Mouse (Mus musculus) gonadal fat pad, adult 2 months (tissue): Measurements from ENCODE around the gene Abhd16a. TPM values are rescaled to one million over a fixed set of nuclear protein-coding genes. Genes with fewer than 3 reads are reported as not detected.
A peak's percentile ranks its signal among the peaks of the same experiment; 100 is the strongest.
"Not testable (repeated sequence)": the region's sequence is repeated elsewhere in the genome, so short reads cannot be mapped to it uniquely, and the experiment has no call there.

ENCODE experiments used
- DNase-seq: peaks from one replicate; pipeline ENCODE4 v3.0.0-alpha.2; 2012; ENCODE audit warnings: low read depth
- polyA plus RNA-seq: library from polyadenylated mRNA; depleted of rRNA; stranded (reverse); fragments of >200 nt; gene quantifications from 2 replicates; pipeline ENCODE4 v1.2.3, GENCODE M21; 2012

Abhd16a gene
- polyA plus RNA-seq, 1 experiment, result 233 TPM

DNA sequence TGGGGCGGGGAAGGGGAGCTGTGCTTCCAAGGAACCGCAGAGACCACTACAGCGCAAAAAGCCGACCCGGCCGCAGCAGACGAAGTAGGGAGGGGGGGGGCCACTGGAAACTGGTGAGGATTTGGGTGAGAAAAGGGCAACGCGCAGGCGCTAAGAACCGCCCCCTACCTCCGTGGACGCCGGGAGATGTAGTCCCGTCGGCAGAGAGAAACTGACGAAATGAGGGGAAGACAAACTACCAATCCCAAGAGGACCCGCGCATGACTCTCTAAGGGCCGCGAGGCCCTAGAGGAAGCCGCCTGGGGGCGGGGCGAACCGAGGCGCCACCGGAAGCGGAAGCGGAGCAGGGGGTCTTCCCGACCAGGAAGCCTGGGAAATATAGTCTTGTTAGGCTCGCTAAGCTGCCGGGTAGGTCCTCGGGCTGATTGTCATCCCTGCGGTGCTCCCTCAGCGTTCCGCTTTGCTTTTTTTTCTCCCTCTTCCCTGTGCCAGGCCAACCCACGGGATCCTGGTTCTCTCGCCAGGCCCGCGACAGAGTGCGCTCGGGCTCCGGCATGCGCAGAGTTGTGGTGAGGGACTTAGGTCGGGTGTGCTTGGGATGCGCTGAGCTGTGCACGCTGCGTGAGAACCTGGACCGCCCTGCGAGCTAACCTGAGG is 32.2 kb downstream of the Abhd16a start, which contains the start of gene Gpank1:
TSS of gene Gpank1 (plus strand) at position 313 of the 657 bp plus-strand sequence.
- DNase-seq, result peak; percentile 81

DNA sequence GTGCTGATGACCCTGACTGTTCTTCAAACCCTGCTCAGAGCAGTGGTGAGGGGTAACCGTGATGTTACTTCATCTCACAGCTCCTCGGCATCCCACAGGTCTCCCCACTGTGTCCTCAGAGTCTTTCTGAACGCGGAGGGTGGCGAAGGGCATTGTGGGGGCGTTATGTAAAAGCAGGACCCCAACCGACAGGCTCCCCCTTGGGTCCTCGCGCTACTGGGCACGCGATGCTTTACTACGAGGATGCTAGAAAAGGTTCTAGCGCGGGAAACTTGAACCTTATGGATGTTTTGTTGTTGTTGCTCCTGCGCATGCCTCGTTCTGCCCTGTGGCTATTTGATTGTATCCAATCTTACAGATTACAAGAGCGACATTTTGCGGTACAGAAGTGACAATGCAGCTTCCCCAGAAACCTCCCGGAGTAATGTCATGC is 32.8 kb downstream of the Abhd16a start, which contains the start of gene Csnk2b:
TSS of gene Csnk2b (minus strand) at position 183 of the 433 bp plus-strand sequence.
- no peak for DNase-seq

DNA sequence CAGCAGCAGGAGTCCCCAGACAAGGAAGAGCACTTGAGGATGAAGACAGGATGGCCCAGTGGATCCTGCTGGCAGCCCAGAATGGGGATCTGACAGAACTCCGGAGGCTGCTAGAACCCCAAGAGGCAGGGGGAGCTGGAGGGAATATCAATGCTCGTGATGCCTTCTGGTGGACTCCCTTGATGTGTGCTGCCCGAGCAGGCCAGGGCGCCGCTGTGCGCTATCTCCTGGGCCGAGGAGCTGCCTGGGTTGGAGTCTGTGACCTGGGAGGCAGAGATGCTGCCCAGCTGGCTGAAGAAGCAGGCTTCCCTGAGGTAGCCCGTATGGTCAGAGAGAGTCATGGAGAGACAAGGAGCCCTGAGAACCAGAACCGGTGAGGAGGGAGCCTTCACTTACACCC is 34.2 kb downstream of the Abhd16a start:
- not testable (repeated sequence) for DNase-seq

DNA sequence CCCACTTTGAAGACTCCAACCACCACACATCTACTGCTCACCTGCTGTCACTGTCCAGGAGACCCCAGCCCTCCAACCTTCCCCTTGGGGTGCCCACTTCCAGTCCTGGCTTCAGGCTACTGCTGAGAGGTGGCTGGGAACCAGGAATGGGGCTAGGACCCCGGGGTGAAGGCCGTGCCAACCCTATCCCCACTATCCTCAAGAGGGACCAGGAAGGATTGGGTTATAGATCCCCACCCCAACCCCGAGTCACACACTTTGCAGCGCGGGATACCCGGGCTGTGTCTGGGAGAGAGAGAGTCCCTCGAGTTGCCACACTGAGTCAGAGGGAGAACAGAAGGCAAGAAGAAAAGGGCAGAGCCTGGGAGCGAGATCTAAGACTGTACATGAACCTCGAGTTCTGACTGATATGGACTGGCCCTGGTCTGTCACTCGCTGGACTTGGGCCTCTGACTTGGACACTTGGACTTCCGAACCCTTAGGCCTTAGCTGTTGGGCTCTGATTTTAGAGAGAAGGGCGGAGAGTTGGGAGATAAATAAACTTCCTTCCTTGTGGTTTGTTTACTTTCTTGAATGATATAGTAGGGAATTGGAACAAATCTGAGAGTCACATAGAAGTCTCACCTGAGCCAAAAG is 35.3 kb downstream of the Abhd16a start:
- not testable (repeated sequence) for DNase-seq

DNA sequence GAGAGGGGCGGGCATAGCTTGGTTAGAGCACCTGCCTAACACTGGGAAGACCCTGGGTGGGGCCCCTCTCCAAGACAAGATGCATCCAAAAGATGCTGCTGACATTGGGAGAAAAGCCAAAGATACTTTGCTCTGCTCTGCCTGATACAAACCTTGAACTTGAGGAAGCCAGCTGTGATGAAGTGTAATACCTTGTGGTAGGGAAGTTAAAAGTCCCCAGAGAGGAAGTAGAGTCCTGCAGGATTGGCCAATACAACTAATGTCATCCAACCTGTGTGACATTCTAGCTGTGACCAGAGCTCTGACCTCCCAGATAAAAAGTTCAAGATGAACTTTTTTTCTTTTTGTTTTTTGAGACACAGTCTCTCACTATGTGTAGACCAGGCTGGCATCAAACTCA is 36.0 kb downstream of the Abhd16a start:
- DNase-seq, result no peak

DNA sequence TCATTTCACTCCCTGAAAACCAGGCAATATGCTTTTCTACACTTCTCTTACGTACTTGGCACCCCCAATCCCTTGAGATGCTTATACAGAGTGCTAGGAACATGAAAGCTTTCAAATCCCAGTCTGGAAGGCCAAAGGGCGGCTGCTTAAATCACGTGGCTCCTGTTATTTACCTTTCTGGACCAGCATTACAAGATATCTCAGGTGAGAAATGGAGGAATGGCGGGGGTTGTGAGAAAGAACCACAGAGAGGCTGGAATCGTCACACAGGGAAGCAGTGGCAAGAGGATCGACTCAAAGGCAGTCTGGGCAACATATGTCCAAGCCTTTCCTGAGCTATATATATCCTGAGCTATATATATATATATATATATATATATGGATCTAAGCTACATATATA is 36.5 kb downstream of the Abhd16a start:
- no peak for DNase-seq

DNA sequence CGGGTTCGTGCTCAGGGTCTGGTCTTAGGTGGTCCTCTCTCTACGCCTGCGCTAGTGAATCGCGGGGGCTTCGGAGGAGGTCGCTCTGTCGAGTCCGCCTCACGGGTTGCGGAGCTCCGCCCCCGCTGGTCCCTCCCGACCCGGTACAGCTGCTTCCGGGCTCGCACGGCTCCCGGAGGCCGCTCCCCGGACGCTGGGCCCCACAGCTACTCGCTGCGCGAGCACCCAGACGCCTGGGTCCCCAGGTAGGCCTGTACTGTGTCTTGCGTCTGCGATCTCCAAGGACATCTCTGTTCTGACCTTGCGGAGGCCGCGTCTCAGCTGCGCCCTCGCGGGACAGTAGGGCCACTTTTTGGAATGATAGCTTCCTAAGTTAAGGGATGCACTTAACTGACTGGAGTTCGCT is 37.1 kb downstream of the Abhd16a start, which contains the start of gene D17H6S53E:
TSS of gene D17H6S53E (plus strand) at position 168 of the 406 bp plus-strand sequence.
- DNase-seq, result no peak

DNA sequence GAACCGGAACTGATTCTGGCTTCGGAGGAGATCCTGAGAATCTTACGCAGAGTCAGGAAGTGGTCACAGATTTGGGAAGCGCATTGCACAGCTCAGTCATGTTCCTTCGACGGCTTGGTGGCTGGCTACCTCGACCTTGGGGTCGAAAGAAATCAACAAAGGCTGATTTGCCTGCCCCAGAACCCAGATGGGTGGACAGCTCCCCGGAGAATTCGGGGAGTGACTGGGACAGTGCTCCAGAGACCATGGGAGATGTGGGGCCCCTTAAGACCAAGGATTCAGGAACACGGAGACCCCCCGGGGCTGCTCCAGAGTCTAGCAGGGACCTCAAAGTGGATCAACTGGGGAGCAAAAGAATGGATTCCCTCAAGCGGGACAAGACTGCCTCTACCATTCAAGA is 38.0 kb downstream of the Abhd16a start:
- no peak for DNase-seq

DNA sequence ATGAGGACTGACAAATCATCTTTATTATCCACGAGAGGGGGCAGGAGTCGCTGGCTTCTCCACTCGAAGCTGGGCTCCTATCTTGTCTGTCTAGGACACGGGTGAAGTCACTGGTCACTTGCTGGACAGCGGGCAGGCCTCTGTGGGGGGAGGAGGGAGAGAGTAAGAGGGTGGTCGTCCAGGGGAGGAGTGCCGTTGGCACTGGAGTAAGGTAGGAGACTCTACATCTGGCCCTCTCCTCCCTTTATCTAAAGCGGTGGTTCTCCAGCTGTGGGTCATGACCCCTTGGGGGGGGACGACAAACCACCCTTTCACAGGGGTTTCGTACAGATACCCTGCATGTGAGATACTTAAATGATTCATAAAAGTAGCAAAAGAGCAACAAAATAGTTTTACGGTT is 39.9 kb downstream of the Abhd16a start:
- DNase-seq, result no peak

DNA sequence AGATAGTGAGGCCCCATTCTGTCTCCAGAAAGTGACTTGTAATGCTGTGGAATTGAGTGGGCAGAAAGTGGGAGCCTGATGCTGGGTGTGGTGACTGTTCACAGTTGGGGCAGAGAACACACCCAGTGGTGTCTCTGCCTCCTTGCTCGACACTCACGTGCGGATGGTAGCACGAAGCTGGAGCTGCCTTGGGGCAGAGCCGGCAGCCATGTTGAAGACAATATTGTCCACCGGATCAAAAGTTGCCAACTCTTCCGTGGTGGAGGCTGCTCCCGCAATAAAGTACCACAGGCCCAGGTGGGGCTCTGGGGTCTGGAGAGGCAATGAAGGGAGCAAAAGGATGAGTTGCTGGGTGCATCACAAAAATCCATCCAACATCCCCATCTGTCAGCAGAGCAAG is 42.0 kb downstream of the Abhd16a start:
- DNase-seq, result no peak

DNA sequence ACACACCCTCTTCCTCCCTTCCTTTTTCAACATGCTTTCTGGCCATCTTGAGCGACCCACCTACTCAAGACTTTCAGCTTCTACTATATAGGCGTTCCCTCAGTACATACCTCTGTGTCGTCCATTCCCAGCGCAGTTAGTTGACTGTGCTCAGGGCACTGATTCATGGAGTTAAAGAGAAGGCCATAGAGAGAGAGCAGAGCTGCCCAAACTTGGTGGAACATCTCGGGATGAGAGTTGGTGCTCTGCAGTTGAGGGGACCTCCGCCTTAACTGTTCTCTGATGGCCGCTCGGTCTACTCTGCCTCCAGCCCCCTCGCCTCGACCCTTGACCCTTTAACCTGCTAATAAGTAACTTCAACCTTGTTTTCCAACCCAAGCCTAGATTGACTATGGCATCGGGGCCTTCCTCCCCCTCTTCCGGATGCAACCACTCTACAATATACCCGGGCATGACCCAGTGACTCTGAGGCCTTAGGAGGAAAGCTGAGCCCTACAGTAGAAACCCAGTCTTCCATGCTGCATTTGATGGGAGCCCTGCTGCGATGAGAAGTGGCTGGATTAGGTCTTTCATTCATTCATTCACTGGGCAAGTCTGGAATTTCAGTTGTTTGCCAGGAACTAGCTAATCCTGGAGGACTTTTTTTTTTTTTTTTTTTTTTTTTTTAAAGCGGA is 42.6 kb downstream of the Abhd16a start, which contains the start of gene Apom:
TSS of gene Apom (minus strand) at position 551 of the 674 bp plus-strand sequence.
- DNase-seq, result no peak

DNA sequence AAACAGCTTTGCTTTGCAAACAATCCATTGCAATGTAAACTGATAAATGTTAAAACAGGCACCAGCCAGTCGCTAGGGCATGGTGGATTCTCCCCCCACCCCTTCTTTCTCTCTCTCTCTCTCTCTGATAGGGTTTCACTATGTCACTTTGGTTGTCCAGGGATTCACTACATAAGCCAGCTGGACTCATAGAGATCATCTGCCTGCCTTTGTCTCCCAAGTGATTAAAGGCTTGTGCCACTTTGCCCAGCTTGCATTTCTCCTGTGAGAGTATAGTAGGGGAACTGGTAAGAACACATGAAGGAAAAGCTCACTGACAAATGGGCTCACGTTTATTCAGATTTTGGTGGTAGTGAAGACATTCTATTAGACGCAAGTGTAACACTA is 43.1 kb downstream of the Abhd16a start:
- no peak for DNase-seq

DNA sequence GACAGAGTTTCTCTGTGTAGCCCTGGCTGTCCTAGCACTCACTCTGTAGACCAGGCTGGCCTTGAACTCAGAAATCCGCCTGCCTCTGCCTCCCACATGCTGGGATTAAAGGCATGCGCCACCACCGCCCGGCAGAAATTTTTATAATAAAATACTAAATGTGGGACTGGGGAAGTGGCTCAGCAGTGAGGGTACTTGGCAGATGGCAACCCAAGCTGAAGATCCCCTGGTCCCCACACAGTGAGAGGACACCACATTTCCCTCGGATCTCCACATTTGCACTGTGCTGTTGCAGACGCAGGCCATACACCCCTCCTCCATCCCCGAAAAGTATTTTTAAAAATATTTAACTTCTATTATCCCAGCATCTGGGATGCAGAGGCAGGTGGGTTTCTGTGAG is 44.5 kb downstream of the Abhd16a start:
- DNase-seq, result no peak

DNA sequence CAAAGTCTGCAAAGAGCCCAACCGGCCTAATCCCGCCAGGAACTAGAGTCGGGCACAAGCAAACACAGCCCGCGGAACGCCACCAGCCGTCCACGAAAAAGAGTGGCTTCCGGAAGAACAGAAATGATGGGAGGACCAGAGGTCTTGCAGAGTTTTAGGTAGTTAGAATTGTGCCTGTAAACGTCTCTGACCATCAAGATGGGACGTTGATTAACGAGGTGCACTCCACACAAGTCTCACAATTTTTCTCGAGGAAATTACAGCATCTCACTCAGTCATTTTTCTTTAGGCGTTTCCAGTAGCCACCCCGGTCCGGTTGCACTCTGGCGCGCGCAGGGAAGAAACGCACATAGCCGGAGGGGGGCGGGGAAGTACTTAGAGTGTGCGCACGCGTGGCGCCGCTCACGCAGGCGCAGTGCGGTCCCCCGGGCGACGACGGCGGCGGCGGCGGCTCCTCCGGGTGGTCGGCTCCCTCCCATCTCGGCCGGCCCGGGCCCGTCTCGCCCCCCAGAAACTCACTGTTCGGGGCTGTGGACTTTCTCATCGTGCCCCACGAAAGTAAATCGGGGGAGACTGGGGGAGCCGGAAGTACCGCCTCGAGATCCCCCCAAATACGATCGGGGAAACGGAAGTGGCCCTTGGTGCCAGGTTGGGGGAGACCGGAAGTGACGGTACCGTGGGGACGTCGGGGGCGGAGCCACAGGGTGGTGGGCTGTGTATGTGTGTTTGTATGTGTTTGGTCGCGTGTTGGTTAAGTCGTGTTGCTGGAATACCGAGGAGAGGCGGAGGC is 45.9 kb downstream of the Abhd16a start, which contains the start of gene Bag6:
TSS of gene Bag6 (plus strand) at position 378 of the 790 bp plus-strand sequence.
- DNase-seq, result peak; percentile 67

DNA sequence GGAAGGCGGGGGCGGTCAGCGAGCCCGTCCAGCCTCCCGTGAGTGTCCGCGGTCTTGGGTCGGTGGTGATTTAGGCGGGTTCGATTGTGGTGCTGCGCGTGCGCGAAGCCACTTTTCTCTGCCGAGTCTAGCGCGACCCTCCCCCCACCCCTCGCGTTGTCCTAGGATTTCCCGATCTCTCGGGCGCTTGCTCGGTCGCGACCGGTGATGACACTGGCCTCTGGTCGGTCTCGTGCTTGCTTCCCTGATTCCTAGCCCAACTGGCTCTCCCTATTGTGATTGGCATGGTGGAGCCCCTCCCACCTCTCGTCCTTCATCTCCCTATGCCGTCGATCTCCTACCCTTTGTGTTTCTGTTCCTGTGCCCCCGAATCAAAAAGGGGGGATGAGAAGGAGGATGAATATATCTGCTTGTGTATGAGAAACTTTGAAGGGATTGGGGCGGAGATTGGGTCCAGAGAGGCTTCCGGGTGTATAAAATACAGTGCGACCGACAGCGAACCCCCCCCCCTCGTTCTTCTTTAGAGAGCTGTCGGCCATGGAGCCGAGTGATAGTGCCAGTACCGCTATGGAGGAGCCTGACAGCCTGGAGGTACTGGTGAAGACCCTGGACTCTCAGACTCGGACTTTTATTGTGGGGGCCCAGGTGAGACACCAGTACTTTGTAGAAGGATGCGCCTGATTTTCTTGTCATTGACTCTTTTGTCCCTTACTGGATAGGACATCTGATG is 46.7 kb downstream of the Abhd16a start:
- DNase-seq, result no peak

DNA sequence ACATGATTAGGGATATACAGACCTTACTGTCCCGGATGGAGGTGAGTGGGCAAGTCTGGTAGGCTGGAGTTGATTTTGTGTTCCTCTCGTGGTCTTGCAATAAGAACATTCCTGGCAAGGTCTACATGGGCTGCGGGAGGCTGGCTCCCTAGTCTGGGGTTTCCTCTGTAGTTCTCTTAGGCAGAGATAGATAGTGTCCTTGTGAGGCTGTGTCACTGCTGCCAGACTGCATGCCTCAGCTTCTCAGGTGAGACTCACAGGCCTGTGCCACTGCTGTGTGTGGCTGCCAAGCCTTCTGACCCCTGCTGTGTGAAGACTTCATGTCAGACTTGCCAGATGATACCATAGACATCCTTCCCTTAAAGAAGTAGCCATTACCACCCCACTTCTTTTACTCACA is 50.2 kb downstream of the Abhd16a start:
- DNase-seq, result no peak

DNA sequence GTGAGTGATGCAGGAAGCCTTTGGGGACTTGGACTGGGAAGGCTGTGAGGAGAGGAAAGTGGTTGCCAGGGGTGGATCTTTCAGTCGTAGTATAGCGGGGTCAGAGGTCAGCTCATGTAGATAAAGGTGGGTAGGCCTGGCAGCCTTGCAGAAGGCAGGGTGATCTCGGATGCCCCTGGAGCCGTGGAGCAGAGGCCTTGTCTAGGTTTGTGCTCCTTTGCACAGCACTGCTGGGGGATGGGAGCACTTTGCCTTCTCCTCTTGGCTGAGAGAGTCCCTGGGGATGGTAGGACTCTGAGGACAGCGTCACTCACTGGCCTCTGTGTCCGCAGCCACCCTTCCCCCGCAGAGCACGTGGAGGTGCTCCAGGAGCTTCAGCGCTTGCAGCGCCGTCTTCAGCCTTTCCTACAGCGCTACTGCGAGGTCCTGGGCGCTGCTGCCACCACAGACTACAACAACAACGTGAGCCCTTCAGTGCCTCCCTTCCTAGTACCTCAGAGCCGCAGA is 51.5 kb downstream of the Abhd16a start:
- no peak for DNase-seq

DNA sequence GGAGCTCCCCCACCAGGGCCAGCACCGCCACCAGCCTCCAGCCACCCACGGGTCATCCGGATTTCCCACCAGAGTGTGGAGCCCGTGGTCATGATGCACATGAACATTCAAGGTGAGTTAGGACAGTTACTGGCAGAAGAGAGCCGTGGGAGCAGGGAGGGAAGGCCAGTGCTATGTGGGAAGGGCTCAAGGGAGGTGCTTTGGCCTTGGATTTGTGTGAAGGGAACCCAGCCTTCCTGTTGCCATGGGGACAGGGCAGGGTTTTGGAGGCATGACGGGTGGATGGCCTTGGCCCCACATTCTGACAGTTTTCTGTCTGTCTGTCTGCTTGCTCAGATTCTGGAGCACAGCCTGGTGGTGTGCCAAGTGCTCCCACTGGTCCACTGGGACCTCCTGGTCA is 52.9 kb downstream of the Abhd16a start:
- no peak for DNase-seq

DNA sequence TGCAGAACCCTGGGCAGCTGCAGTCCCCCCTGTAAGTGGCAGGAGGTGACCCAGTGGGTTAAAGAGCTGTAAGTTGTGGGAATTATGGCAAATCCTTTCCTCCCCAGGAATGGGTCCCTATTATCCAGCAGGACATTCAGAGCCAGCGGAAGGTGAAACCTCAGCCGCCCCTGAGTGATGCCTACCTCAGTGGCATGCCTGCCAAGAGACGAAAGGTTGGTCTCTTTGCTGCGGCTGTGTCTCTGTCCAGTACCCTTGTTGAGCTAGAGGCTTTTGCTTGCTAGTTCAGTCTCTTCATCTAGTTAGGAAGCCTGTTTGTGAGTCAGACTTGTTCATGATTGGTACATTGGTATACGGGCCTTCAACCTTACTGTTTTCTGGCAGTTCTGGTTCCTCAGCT is 57.1 kb downstream of the Abhd16a start:
- no peak for DNase-seq

DNA sequence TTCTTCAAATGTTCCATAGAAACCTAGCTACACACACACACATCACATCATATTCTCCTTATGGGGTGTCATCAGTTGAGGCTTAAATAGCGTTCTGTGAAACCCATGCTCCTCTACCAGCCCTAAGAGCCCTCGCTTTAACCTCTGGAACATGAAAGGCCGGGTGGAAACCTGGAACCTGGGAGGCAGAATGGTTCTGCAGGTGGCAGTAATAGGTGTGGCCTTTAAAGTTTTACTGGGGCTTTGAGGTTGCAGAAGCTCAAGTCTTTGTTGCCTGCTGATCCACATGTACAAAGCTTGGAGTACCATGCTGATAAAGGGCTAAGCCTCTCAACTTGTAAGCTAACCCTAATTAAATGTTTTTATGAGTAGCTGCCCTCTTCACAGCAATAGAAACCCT is 58.3 kb downstream of the Abhd16a start:
- no peak for DNase-seq
